In the genomic region with DNA sequence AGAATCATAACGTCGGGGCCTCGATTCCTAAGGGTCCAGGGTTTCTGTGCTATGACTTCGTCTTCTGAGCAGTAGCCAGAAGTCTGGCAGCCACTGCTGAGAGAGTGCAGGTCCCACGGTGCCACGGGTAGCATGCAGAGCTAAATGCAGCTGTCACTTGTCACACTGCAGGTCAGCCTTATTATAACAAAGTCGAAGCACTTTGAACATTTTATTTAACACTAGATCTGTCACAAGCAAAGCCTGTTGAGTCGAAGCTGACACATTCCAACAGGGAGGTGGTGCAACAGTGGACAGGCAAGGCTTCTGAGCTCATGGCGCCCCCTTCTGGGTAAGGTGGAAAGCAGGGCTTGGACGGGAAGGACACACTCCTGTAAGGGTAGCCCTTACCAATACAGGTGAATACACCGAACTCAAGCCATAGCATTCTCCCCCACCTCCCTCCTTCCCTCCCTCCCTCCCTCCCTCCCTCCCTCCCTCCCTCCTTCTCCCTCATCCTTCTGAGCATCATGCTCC, we compare ENCODE assay signal across 8 mouse cellular contexts.
DNase-seq lines count a peak whose midpoint lies in the region; ATAC-seq and TF ChIP-seq lines count a peak whose summit lies in the region.

No protein-coding gene starts in this region.

- no peak for TF ChIP-seq POLR2A in heart, adult 2 months (IDR thresholded peaks at IDR 0.05; ENCODE audit: insufficient read depth, low read depth, low read length)

- no peak overlapping the region for H3K9ac ChIP-seq in heart, adult 2 months (ENCODE audit: low read depth, low read length)
- H3K9ac ChIP-seq in forebrain, embryonic 15.5 days (replicated peaks), result no peak overlapping the region

- no peak for ATAC-seq in erythroid progenitor cell, adult 5-6 weeks (replicated peaks; ENCODE audit: low FRiP score, poor library complexity, severe bottlenecking)
- ATAC-seq in forebrain, embryonic 15.5 days (replicated peaks), result no peak

- H3K27ac ChIP-seq in heart, adult 2 months, result peak overlapping the region; percentile 62
- H3K27ac ChIP-seq in forebrain, embryonic 15.5 days (replicated peaks), result no peak overlapping the region

- WGBS in heart, adult 2 months, result 58% methylated on average over 11 of the region's 11 CpGs
- 81% methylated on average over 11 of the region's 11 CpGs for WGBS in forebrain, embryonic 15.5 days

- no peaks in the 10 kb centered on the region for H3K79me2 ChIP-seq in heart, adult 2 months (replicated peaks; ENCODE audit: control insufficient read depth, insufficient read depth, low read length)

- H3K27me3 ChIP-seq in heart, adult 2 months (ENCODE audit: control insufficient read depth, insufficient read depth, low read length), result no peaks in the 10 kb centered on the region
- H3K27me3 ChIP-seq in forebrain, embryonic 15.5 days, result no peaks in the 10 kb centered on the region

- TF ChIP-seq EP300 in heart, adult 2 months (IDR thresholded peaks at IDR 0.05; ENCODE audit: insufficient read depth, low read depth, low read length), result no peak

- H3K4me3 ChIP-seq in heart, adult 2 months, result no peak overlapping the region
- no peak overlapping the region for H3K4me3 ChIP-seq in forebrain, embryonic 15.5 days

- intact Hi-C loops in heart, adult 2 months (cut with DNase I), result loop anchor here (5.0 kb wide), 2 partner anchors 215 to 245 kb away; partner anchors contain the start of gene Fndc3b
- intact Hi-C loops in heart, postnatal 14 days (cut with DNase I), result loop anchor here (5.0 to 10.0 kb wide), 3 partner anchors 215 to 507 kb away; no protein-coding TSS in a partner anchor

- H3K4me2 ChIP-seq in forebrain, embryonic 15.5 days (replicated peaks), result no peak overlapping the region

- peaks cover 2% of the 10 kb centered on the region; the same call in 1 of the 2 replicates for H3K36me3 ChIP-seq in heart, adult 2 months (ENCODE audit: control insufficient read depth, insufficient read depth, low read length)
- no peaks in the 10 kb centered on the region for H3K36me3 ChIP-seq in forebrain, embryonic 15.5 days

- TF ChIP-seq CTCF in heart, adult 2 months (IDR thresholded peaks at IDR 0.05), result peak; percentile 62

- DNase-seq in heart, adult 2 months, result no peak
- no peak for DNase-seq in heart, adult 8-10 months (ENCODE audit: low spot score)
- DNase-seq in right cerebral cortex, postnatal 14 days, result peak; percentile 37
- no peak for DNase-seq in right cerebral cortex, postnatal 10 days (ENCODE audit: low spot score in 2 of 2)
- DNase-seq in heart, postnatal 14 days, result peak; percentile 47 to 71
- DNase-seq in thymus, postnatal 25 days, result peak; percentile 63

- H3K9me3 ChIP-seq in forebrain, embryonic 15.5 days, result no peaks in the 10 kb centered on the region

- peaks cover 5% of the 10 kb centered on the region for H3K4me1 ChIP-seq in heart, adult 2 months (ENCODE audit: control insufficient read depth, insufficient read depth, low read length)
- H3K4me1 ChIP-seq in forebrain, embryonic 15.5 days, result no peaks in the 10 kb centered on the region

Comparison
In these comparisons a context has a peak if more than half of its experiments do, and no peak if none do; other contexts are left out.
1. DNase-seq: peak in right cerebral cortex, postnatal 14 days (single experiment), heart, postnatal 14 days (2 of 2) and thymus, postnatal 25 days (single experiment); none in heart, adult 2 months (0 of 2), heart, adult 8-10 months (single experiment) and right cerebral cortex, postnatal 10 days (0 of 2).